Comparison of ENCODE assay signal across 9 mouse cellular contexts in genomic region chr4:151107131-151108001, GRCm38 (mm10). TPM values are rescaled to one million over a fixed set of nuclear protein-coding genes. Genes with fewer than 3 reads are reported as not detected.
DNase-seq lines count a peak whose midpoint lies in the region; ATAC-seq and TF ChIP-seq lines count a peak whose summit lies in the region.
"Had no signal": no experiment of that assay in that cellular context is flagged by ENCODE, and none has a peak within 500 bp of the region (broad histone marks: within the 10 kb centered on the region; RNA-seq: fewer than 3 reads in every experiment).

No protein-coding gene starts in this region.

- TF ChIP-seq EP300 in heart, postnatal 0 days (IDR thresholded peaks at IDR 0.05; ENCODE audit: low read depth), result no peak

- no peaks in the 10 kb centered on the region for H3K36me3 ChIP-seq in liver, embryonic 11.5 days (ENCODE audit: control insufficient read depth, insufficient read depth, low read length)
- no peaks in the 10 kb centered on the region for H3K36me3 ChIP-seq in heart, postnatal 0 days (replicated peaks; ENCODE audit: control insufficient read depth, insufficient read depth, low read length)

- H3K9me3 ChIP-seq in liver, embryonic 11.5 days (ENCODE audit: control insufficient read depth, low read length), result no peaks in the 10 kb centered on the region
- no peaks in the 10 kb centered on the region for H3K9me3 ChIP-seq in heart, postnatal 0 days (replicated peaks; ENCODE audit: control insufficient read depth, low read length)

- WGBS in liver, embryonic 11.5 days, result 6% methylated on average over 58 of the region's 60 CpGs
- 3% methylated on average over 54 of the region's 60 CpGs for WGBS in heart, postnatal 0 days

- H3K4me2 ChIP-seq in liver, embryonic 11.5 days, result peak overlapping the region; percentile 87
- H3K4me2 ChIP-seq in heart, postnatal 0 days (ENCODE audit: low read depth, low read length), result peak overlapping the region; percentile 71

- H3K27me3 ChIP-seq in liver, embryonic 11.5 days (replicated peaks; ENCODE audit: control insufficient read depth, insufficient read depth, low read length), result peaks cover 56% of the 10 kb centered on the region
- peaks cover 20% of the 10 kb centered on the region for H3K27me3 ChIP-seq in heart, postnatal 0 days (ENCODE audit: control insufficient read depth, insufficient read depth, low read length)

- no peak overlapping the region for H3K9ac ChIP-seq in liver, embryonic 11.5 days (ENCODE audit: low read depth, low read length)
- H3K9ac ChIP-seq in heart, postnatal 0 days (replicated peaks; ENCODE audit: low read depth, low read length), result peak overlapping the region; percentile 74

- H3K4me3 ChIP-seq in liver, embryonic 11.5 days (ENCODE audit: low read depth, low read length), result peak overlapping the region; percentile 58
- peak overlapping the region; percentile 61 for H3K4me3 ChIP-seq in heart, postnatal 0 days (ENCODE audit: low read depth, low read length)

- peak; percentile 35 for DNase-seq in liver, embryonic 11.5 days (ENCODE audit: low spot score)
- no peak for DNase-seq in liver
- peak; percentile 73 to 80 for DNase-seq in cerebellum, postnatal 25 days
- DNase-seq in heart, postnatal 0 days (ENCODE audit: low spot score), result peak; percentile 44
- DNase-seq in left cerebral cortex, postnatal 25 days (ENCODE audit: low spot score in 2 of 2), result peak; percentile 69 to 71
- DNase-seq in neural tube, embryonic 10.5 days (ENCODE audit: extremely low spot score, low spot score), result peak; percentile 58
- DNase-seq in urinary bladder, postnatal 25 days (ENCODE audit: low spot score), result no peak

- ATAC-seq in liver, embryonic 11.5 days (replicated peaks; ENCODE audit: low FRiP score), result no peak
- peak; percentile 9 for ATAC-seq in heart, postnatal 0 days (ENCODE audit: insufficient read depth, low read depth)
- no peak for ATAC-seq in granulocyte monocyte progenitor cell, adult 5-6 weeks (replicated peaks; ENCODE audit: poor library complexity, severe bottlenecking)

- intact Hi-C loops in left cerebral cortex, postnatal 25 days (cut with DNase I), result loop anchor here (1.0 kb wide), 1 partner anchor 22 kb away; no protein-coding TSS in a partner anchor

- TF ChIP-seq CTCF in heart, postnatal 0 days (IDR thresholded peaks at IDR 0.05; ENCODE audit: low read depth), result no peak

- H3K4me1 ChIP-seq in liver, embryonic 11.5 days (replicated peaks; ENCODE audit: control insufficient read depth, insufficient read depth, low read length), result no peaks in the 10 kb centered on the region; the same call in 1 of the 2 replicates
- H3K4me1 ChIP-seq in heart, postnatal 0 days (ENCODE audit: control insufficient read depth, insufficient read depth), result peaks cover 13% of the 10 kb centered on the region

- no peak overlapping the region for H3K27ac ChIP-seq in liver, embryonic 11.5 days (ENCODE audit: low read depth, low read length)
- H3K27ac ChIP-seq in heart, postnatal 0 days (ENCODE audit: low read depth), result peak overlapping the region; percentile 89
- H3K27ac ChIP-seq: macrophage had no signal

RNA-seq across cellular contexts. Expression of gene Gm13090, which starts 18.0 kb away (rescaled TPM):
- polyA plus RNA-seq in liver, embryonic 11.5 days (2014; fragmentation: Nextera tagmentation; extraction: Ambion mirVana), result not detected in 2 replicates
- not detected in 2 replicates for total RNA-seq in heart, postnatal 0 days (2014; rRNA removed; ENCODE audit: low replicate concordance)
- 0.26 TPM in 1 of 2 replicates, not detected in the other for polyA plus RNA-seq in heart, postnatal 0 days (2015; fragmentation: Nextera tagmentation; extraction: Ambion mirVana)
- not detected for total RNA-seq in left cerebral cortex, postnatal 25 days (2021)
- total RNA-seq in granulocyte monocyte progenitor cell, adult 5-6 weeks (2014; fragmentation: Nextera tagmentation), result not detected in 2 replicates
- total RNA-seq in granulocyte monocyte progenitor cell, adult 5-6 weeks (2017), result not detected in 2 replicates
- polyA plus RNA-seq: macrophage had no signal

RNA-seq across cellular contexts. Expression of gene Vamp3, which starts 49.6 kb away (rescaled TPM):
- 71.0 and 74.6 TPM in 2 replicates for polyA plus RNA-seq in liver, embryonic 11.5 days (2014; fragmentation: Nextera tagmentation; extraction: Ambion mirVana)
- total RNA-seq in heart, postnatal 0 days (2014; rRNA removed; ENCODE audit: low replicate concordance), result 63.6 and 75.8 TPM in 2 replicates
- polyA plus RNA-seq in heart, postnatal 0 days (2015; fragmentation: Nextera tagmentation; extraction: Ambion mirVana), result 82.3 and 83.2 TPM in 2 replicates
- total RNA-seq in left cerebral cortex, postnatal 25 days (2021), result 10 to 100 TPM; 31.9 to 34.7 TPM
- 75.4 and 79.8 TPM in 2 replicates for total RNA-seq in granulocyte monocyte progenitor cell, adult 5-6 weeks (2014; fragmentation: Nextera tagmentation)
- total RNA-seq in granulocyte monocyte progenitor cell, adult 5-6 weeks (2017), result 66.9 and 76.8 TPM in 2 replicates

Comparison
In these comparisons a context has a peak if more than half of its experiments do, and no peak if none do; other contexts are left out.
1. DNase-seq: peak in liver, embryonic 11.5 days (single experiment), cerebellum, postnatal 25 days (2 of 2), heart, postnatal 0 days (single experiment), left cerebral cortex, postnatal 25 days (2 of 2) and neural tube, embryonic 10.5 days (single experiment); none in liver (single experiment) and urinary bladder, postnatal 25 days (single experiment).